Mouse (Mus musculus): Measurements from ENCODE around the gene Zfhx2.

DNA sequence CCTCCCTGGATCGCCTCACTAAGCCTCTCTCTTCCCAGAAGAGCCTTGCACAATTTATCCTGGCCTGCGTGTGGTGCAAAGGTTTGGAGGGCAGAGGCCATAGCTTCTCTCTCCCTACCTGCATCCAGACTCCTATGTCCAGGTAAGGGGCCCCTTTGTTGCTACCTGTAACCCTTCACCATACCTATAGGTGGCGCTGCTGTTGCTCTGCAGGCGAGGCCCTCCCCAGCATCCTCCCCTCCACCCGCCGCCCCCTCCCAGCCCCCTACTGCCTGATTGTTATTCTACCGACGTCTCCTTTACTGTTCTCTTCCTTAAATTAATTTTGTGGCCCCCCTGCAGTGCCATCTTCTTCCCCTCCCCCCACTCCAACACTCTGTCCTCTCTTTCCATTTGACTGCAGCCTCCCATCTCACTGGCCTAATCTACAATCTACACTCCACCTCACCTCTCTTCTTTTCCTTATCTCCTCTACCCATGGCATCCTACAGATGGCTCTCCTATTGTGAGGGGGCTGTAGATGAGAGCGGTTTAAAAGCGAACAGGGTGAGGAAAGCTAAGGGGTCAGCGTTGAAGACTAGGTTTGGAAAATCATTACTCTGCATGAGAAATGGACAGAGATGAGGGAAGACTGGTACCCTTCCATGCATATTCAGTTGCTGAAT is 63.0 kb downstream of the Zfhx2 start:
- no peak for TF ChIP-seq GATA1 (IDR thresholded peaks at IDR 0.05; ENCODE audit: borderline replicate concordance, low read length)
- no peak for TF ChIP-seq FLI1 (IDR thresholded peaks at IDR 0.05; ENCODE audit: low read length)

Measured in megakaryocyte, embryonic 14.5 days (primary cell).